Mouse (Mus musculus) thymus, postnatal 10 days (tissue): ENCODE data around the gene Mup18.
"Not testable (repeated sequence)": the region's sequence is repeated elsewhere in the genome, so short reads cannot be mapped to it uniquely, and the experiment has no call there.

Source experiments
- DNase-seq, 2 experiments: peaks; one replicate each; pipeline ENCODE4 v3.0.0; 2021; ENCODE audit warnings: low spot score in 2 of 2

The Mup18 gene

GRCm38 (mm10) chr4:61674036-61674435 lies at the start of gene Mup18:
Gene Mup18 (minus strand): TSS chr4:61674136.
- not testable (repeated sequence) for DNase-seq

GRCm38 (mm10) chr4:61714296-61714695 lies 40.4 kb upstream of the Mup18 start:
- DNase-seq, result not testable (repeated sequence)
